Mouse (Mus musculus) ES-Bruce4 (cell line): ENCODE data around the gene Sqor.

Source experiments
- CTCF ChIP-seq: IDR thresholded peaks from one replicate; pipeline ENCODE4 v1.8.1; 2011; ENCODE audit warnings: low read depth, low read length
- EP300 ChIP-seq: IDR thresholded peaks from 2 replicates; pipeline ENCODE4 v1.6.1; 2011; ENCODE audit warnings: low read depth, low read length; ENCODE audit not compliant: insufficient read depth
- POLR2A ChIP-seq: IDR thresholded peaks from one replicate; pipeline ENCODE4 v1.8.1; 2011; ENCODE audit warnings: low read length; ENCODE audit not compliant: insufficient read depth

DNA sequence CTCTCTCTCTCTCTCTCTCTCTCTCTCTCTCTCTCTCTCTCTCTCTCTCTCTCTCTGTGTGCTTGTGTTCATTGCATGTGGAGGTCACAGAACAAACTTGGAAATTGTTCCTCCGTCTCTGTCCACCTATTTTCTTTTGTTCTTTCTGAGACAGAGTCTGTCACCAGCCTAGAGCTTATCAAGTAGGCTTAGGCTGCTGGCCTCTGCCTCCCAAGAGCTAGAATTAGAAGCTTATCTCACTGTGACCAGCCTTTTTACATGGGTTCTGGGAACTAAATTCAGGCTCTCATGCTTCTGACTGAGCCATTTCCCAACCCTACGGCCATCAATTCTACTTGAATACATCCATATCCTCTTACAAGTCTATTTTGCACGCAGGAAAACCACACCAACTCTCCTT, 90.3 kb downstream of the Sqor start:
- TF ChIP-seq CTCF (no peak), POLR2A (no peak), EP300 (no peak)
